16 mouse cellular contexts compared by ENCODE assay signal in genomic region chr5:107983946-107984345, GRCm38 (mm10).
"Had no signal": no experiment of that assay in that cellular context is flagged by ENCODE, and none has a peak within 500 bp of the region (broad histone marks: within the 10 kb centered on the region; RNA-seq: fewer than 3 reads in every experiment).

No protein-coding gene starts in this region.

- H3K9me3 ChIP-seq: hindbrain, embryonic 15.5 days; limb, embryonic 13.5 days; liver, embryonic 12.5 days; midbrain, embryonic 13.5 days; stomach, embryonic 15.5 days had no signal

- H3K36me3 ChIP-seq: hindbrain, embryonic 15.5 days; limb, embryonic 13.5 days; liver, embryonic 12.5 days; midbrain, embryonic 13.5 days; stomach, embryonic 15.5 days had no signal

- H3K9ac ChIP-seq: hindbrain, embryonic 15.5 days; limb, embryonic 13.5 days; liver, embryonic 12.5 days; midbrain, embryonic 13.5 days; stomach, embryonic 15.5 days had no signal

- H3K4me1 ChIP-seq: stomach, embryonic 15.5 days had no signal

- H3K27me3 ChIP-seq: hindbrain, embryonic 15.5 days; limb, embryonic 13.5 days; liver, embryonic 12.5 days; midbrain, embryonic 13.5 days; stomach, embryonic 15.5 days had no signal

- H3K4me3 ChIP-seq: hindbrain, embryonic 15.5 days; limb, embryonic 13.5 days; liver, embryonic 12.5 days; midbrain, embryonic 13.5 days; stomach, embryonic 15.5 days had no signal

- ATAC-seq: inflammation-experienced regulatory T-cells, adult 6 months; intestine, postnatal 0 days; liver, embryonic 12.5 days; lung, postnatal 0 days; midbrain, embryonic 13.5 days had no signal

- H3K27ac ChIP-seq: hindbrain, embryonic 15.5 days; limb, embryonic 13.5 days; liver, embryonic 12.5 days; midbrain, embryonic 13.5 days; stomach, embryonic 15.5 days had no signal

- H3K4me2 ChIP-seq: hindbrain, embryonic 15.5 days; limb, embryonic 13.5 days; liver, embryonic 12.5 days; midbrain, embryonic 13.5 days; stomach, embryonic 15.5 days had no signal

- DNase-seq: layer of hippocampus, adult 9-11 months; layer of hippocampus, postnatal 36 days; left cerebral cortex, postnatal 4 days; lung, adult 18-20 months; lung, postnatal 36 days; right cerebral cortex, adult 18-20 months; right cerebral cortex, postnatal 25 days; thymus, postnatal 36 days had no signal
